Mouse (Mus musculus) activated CD4-positive, CD25-positive, alpha-beta regulatory T cell, adult 9 weeks (primary cell): ENCODE results near the gene Ly6g6d. TPM values are rescaled to one million over a fixed set of nuclear protein-coding genes. Genes with fewer than 3 reads are reported as not detected.

ENCODE experiments used
- polyA plus RNA-seq: library from polyadenylated mRNA; unstranded; fragments of 100-300 nt; shearing (Covaris generic); gene quantifications from one replicate; pipeline ENCODE4 v1.2.1, GENCODE M21; 2017

Gene Ly6g6d
- polyA plus RNA-seq: not detected

DNA sequence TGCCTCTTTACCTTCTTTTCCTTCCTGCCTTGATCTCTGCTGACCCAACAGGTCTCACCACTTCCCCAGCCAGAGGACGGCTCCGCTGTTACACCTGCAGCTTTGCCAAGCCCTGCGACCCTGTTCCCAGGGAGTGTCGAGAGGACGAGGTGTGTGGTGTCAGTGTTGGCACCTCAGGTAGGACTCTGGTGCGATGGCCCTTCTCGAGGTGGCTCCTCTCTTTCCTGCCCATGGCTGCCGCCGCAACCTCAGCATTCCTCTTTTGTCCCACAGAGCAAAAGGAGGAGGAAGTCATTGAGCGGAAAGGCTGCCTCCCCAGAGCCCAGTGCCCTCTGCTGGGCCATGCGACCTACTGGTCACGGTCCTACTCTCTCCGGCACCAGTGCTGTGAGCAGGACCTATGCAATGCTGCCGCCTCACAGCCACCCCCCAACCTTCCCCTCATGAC is at the start of gene Ly6g6d:
Gene Ly6g6d (minus strand): TSS at position 280 of the 448 bp plus-strand sequence.

DNA sequence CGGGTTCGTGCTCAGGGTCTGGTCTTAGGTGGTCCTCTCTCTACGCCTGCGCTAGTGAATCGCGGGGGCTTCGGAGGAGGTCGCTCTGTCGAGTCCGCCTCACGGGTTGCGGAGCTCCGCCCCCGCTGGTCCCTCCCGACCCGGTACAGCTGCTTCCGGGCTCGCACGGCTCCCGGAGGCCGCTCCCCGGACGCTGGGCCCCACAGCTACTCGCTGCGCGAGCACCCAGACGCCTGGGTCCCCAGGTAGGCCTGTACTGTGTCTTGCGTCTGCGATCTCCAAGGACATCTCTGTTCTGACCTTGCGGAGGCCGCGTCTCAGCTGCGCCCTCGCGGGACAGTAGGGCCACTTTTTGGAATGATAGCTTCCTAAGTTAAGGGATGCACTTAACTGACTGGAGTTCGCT is 48.3 kb upstream of the Ly6g6d start, which contains the start of gene D17H6S53E:
Gene D17H6S53E (plus strand): TSS at position 168 of the 406 bp plus-strand sequence.

DNA sequence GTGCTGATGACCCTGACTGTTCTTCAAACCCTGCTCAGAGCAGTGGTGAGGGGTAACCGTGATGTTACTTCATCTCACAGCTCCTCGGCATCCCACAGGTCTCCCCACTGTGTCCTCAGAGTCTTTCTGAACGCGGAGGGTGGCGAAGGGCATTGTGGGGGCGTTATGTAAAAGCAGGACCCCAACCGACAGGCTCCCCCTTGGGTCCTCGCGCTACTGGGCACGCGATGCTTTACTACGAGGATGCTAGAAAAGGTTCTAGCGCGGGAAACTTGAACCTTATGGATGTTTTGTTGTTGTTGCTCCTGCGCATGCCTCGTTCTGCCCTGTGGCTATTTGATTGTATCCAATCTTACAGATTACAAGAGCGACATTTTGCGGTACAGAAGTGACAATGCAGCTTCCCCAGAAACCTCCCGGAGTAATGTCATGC is 44.0 kb upstream of the Ly6g6d start, which contains the start of gene Csnk2b:
Gene Csnk2b (minus strand): TSS at position 183 of the 433 bp plus-strand sequence.

DNA sequence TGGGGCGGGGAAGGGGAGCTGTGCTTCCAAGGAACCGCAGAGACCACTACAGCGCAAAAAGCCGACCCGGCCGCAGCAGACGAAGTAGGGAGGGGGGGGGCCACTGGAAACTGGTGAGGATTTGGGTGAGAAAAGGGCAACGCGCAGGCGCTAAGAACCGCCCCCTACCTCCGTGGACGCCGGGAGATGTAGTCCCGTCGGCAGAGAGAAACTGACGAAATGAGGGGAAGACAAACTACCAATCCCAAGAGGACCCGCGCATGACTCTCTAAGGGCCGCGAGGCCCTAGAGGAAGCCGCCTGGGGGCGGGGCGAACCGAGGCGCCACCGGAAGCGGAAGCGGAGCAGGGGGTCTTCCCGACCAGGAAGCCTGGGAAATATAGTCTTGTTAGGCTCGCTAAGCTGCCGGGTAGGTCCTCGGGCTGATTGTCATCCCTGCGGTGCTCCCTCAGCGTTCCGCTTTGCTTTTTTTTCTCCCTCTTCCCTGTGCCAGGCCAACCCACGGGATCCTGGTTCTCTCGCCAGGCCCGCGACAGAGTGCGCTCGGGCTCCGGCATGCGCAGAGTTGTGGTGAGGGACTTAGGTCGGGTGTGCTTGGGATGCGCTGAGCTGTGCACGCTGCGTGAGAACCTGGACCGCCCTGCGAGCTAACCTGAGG is 43.4 kb upstream of the Ly6g6d start, which contains the start of gene Gpank1:
Gene Gpank1 (plus strand): TSS at position 313 of the 657 bp plus-strand sequence.

DNA sequence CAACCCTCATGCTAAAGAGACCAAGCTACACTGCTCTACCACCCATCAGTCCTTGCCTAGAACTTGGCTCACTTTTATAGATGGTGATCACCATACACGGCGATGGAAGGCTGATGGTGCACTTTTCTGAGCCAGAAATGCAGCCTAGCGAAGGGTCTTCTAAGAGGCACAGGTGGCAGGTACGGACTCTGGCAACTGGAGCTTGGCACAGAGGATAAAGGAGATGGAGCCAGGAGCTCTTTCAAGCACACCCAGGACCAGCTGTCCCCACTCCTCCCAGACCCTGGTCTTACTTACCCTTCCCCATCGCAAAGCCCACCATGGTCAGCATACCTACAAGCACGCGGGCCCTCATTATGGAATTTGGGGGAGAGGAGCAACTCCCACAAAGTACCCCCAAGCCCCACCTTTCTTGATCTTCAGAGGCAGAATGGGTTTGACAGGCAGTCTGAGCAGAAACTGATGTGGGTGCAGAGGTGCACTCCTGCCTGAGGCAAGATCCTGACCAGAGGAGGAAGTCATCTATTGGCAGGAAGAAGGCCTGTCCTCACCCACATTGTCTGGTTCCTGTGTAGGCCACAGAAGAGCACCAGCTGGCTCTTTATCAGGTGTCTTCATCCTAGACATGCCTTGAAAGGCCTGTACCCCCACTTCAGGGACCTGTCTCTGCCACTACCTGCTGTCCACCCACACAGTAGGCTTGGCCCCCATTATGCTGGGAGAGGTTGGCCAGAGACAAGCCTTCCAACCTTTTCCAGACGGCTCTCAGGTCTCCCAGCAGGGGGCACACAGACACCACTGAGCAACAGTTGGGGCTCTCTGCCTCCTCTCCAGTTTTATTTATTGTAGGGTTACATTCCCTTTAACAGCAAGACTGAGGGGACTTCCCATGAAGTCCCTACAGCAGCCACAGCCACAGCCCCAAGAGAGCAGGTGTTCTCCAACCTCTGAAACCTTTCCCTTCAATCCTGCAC is 37.5 kb upstream of the Ly6g6d start, which contains the start of gene Ly6g5b:
Gene Ly6g5b (minus strand): TSS at position 383 of the 974 bp plus-strand sequence.

DNA sequence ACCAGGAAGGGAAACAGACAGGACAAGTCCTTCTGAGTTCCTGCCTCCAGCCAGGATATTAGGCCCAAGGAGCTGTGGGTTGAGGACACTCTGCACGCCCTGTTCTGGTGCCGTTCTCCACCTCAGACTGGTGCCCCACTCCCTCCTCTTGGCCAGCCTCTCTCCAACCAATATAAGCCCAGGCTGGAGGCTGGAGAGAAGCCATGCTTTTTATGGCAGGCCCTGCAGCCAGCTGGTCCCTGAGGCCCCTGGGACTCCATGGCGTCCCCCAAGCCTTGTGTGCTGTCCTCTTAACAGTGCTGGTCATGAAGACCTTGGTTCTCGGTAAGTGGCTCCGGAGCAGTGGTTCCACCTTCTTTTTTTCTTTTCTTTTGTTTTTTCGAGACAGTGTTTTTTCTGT is 30.2 kb upstream of the Ly6g6d start, which contains the start of gene Ly6g5c:
Gene Ly6g5c (plus strand): TSS at position 183 of the 400 bp plus-strand sequence.

DNA sequence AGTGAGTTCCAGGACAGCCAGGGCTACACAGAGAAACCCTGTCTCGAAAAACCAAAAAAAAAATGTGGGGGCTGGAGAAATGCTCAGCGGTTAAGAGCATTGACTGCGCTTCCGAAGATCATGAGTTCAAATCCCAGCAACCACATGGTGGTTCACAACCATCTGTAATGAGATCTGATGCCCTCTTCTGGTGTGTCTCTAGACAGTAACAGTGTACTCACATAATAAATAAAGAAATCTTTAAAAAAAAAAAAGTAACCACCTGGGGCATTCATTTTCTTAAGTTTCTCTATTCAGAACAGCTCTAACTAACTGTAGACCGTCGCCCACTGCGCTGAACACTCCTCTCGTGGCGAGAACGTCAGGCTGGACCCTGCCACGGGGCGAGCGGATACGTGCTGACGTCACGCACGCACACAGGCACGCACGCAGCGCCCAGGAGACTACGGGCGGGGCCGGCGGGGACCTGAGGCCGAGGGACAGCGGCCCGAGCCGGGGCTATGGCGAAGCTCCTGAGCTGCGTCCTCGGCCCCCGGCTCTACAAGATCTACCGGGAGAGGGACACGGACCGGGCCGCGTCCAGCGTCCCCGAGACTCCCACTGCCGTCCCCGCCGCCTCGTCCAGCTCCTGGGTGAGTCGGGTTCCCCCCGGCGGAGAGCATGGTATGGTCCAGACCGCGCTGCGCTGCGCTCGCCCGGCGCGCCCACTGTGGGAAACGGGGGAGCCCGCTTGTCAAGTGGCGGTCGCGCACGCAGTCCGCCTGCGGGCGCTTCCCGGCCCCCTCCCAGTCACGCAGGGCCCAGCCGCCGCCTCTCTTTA is 11.2 kb upstream of the Ly6g6d start, which contains the start of gene Abhd16a:
Gene Abhd16a (plus strand): TSS at position 439 of the 820 bp plus-strand sequence.

DNA sequence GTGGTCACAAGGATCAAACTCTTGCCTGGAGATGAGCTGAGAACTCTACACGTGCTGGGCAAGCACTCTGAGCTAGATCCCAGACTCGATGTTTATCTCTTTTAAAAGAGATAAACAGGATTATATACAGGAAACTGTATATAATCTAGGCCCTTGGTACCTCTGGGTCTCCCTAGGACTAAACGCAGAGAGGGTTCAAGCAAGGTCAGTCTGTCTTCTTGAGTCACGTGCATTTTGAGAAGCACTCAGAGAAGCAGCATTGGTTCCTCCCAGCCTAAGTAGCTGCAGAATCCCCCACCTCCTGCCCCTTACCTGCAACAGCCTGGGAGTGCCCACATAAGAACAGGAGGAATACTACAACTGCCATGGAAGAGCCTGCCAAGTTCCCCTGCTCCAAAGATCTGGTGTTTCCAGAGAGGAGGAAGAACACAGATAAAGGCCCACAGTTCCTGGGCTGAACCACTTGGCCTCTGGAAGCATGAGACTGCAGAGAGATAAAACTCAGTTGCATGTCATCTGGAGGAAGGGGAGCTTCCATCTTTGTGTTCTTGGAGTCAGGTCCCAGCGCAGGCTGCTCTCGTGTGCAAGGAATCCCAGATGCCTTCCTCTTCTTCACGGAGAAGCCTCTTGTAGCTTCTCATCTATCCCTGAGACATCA is 7.5 kb upstream of the Ly6g6d start, which contains the start of gene Ly6g6f:
Gene Ly6g6f (minus strand): TSS at position 403 of the 658 bp plus-strand sequence.

DNA sequence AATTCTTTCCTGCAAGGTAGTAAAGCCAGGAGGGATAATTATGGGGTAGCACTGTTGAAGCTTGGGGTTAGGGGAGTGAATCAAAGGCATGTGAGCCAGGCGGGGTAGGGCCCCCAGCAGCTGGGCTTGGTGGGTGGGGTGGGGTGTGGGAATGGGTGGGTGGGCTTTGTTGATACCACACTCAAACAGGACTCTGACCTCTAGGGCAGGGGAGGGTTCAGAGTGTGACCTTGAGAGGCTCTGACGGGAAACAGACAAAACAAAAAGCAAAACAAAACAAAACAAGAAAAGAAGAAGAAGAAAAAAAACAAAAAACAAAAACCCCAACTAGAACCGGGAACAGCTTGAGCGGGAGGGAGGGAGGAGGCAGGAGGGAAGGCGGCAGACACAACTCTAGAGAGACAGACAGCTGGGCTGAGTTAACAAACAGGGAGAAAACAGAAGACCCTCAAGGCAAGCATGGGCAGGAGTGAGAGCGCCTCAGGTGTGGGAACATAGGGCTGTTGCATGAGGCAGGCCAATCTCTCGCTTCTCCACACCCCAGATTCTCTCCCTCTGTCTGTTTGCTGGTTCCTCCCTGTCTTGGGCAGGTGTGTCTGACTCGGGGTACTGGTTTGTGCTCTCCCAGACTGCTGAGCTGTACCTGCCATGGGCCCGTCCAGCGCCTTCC is 1.2 kb downstream of the Ly6g6d start, which contains the start of gene Ly6g6e:
Gene Ly6g6e (plus strand): TSS at position 396 of the 670 bp plus-strand sequence.

DNA sequence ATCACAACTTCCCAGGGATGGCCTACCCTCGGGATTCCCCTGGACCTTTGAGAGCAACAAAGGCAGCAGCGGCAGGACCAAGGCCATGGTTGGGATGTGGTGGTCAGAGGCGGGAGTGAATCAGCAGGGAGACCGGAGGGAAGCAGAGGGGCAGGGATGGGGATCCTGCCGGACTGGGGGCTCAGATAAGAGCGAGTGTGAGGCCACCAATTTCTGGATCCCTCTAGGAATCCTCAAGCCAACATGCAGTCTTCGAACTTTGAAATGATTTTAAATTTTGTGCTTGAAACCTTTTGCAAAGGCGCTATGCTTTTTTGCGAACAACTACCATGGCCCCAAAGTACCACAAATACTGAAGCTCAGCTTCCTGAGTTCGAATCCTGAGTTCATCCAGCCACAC is 11.8 kb downstream of the Ly6g6d start, which contains the start of gene Mpig6b:
Gene Mpig6b (minus strand): TSS at position 101 of the 400 bp plus-strand sequence.

DNA sequence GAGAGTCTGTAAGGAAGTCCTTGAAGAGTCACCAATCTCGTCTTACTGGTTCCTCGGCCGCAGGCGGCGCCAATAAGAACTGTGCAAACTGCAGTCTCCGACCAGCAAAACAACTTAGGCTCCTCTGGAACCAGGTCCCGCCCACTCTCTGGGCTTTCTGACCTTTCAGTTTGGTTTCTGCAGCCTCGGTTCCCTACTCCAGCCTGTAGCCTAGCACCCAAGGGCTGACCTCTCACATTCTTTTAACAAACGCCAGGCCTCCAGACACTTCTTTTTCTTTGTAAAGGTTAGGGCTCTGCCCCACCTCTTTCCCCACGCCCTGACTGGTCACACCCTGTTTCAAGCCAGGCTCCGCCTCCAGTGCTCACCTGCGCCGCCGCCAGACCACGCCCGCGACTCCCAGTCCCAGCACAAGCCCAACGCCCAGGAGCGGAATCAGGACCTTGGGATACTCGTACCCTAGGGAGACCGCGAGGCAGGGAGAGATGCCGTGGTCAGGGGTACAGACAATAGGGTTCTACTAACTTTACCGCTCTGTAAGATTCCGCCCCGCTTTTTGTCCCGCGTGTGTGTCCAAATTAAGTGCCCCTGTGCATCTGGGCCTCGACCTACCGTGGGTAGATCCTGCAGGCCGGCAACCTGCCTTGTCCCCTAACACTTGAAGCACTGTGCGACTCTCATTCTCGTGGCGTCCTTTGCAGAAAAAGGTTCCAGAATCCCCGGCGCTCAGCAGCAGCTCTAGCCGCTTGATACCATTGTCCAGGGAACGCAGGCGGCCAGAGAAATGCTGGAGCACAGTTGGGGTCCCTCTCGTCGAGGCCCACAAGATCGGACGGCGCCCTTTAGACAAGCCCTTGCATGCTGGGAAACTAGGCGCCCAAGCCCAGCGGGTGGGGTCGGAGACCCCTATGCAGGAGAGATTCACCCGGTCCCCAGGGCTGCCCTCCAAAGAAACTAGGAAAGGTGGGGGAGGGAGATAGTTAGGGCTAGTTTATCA is 12.6 kb downstream of the Ly6g6d start, which contains the start of gene Ly6g6c:
Gene Ly6g6c (plus strand): TSS at position 438 of the 997 bp plus-strand sequence.

DNA sequence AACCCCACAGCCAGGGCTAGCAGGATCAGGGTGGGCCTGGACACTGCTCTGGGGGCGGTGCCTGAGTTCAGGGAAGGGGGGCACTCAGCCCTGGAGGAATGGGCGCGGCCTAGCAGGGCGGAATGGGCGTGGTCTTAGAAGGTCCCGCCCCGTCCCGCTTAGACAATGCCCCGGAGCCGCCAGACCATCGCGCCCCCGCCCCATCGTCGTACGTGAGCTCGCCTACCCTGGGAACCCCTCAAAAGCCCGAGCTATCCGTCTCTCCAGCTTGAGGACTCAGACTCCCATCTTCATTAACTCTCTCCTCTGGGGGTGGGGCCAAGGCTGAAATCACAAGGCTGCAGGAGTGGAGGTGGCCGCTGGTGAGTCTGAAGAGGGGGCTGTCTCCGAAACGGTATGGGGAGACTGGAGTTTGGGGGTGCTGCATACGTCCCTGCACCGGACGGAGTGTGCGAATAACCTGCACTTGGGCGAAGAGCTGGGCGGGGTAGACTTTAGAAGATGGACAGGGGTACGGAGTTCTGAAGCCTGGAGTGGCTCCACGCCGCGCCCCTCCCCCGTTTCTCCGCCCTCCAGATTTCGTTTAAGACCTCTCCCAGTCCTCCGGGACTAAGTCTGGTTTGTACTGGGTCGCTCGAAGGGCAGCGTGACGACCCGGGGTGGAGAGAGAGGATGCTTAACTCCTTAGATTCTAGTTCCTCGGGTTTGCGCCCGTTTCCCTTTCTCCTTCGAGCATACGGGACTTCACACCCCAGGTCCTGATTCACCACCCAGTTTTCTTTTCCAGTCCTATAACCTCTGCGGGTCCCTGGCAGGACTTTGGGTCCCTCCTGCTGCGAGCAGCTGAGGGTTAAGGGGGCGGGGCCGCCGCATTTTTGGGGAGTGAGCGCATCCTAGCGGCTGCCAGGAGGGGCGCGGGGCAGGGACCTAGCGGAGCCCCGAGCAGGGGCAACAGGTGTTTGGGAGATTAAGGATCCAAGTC is 18.7 kb downstream of the Ly6g6d start, which contains the start of gene Ddah2:
Gene Ddah2 (plus strand): TSS at position 125 of the 982 bp plus-strand sequence.

DNA sequence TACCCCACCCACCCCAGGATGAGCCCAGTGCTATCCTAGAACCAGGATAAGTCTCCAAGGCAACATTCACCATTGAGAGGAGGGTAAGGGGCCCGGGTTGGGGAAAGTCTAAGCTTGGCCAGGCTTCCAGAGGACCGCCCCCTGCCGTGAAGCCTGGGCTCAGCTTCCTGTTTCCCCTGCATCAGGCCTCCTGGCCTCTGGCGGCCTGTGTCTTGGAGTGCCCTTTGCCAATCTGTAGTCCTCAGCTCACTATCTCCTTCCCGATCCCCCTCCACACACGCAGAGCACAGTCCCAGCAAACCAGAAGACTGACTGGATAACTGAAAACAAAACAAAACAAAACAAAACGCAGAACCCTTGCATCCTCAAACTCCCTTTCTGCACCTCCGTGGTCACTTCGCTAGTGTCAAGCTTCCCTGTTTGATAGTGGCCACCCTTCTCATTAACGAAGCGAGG is 28.3 kb downstream of the Ly6g6d start, which contains the start of gene Clic1:
Gene Clic1 (plus strand): TSS at position 406 of the 456 bp plus-strand sequence.

DNA sequence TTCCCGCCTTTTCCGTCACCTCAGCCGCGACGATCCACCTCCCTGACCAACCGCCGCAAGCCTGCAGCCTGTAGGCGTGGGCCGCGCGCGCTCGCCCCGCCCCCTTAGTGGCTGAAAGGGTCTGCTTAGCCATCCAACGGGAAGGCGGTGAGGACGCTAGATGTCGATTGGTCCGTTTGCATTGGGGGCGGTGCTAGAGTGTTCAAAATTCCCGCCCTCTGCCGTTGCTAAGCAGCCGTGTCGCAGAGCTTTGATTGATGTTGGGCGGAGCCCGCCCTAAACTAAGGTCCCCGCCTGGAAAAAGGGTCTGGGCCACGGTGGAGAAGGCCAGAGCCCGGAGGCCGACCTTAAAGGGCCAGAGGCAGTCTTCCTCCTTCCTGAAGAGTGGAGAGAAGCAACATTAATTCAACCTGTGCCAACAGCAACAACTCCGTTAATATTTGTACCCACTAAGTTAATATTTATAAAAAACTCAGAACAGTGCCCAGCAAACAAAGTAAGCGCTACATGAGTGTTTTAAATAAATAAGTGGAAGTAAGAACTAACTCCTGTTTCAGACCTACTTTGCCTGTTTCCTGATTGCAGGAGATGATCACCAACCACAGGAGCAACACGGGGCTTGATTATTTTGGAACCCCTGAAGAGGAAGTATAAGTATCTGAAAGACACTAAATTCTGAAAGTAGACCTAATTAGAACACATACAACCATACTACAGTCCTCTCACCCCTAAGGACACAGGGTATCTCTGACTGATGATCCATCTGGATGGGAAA is 31.0 kb downstream of the Ly6g6d start, which contains the start of gene Msh5:
Gene Msh5 (minus strand): TSS at position 65 of the 775 bp plus-strand sequence.

DNA sequence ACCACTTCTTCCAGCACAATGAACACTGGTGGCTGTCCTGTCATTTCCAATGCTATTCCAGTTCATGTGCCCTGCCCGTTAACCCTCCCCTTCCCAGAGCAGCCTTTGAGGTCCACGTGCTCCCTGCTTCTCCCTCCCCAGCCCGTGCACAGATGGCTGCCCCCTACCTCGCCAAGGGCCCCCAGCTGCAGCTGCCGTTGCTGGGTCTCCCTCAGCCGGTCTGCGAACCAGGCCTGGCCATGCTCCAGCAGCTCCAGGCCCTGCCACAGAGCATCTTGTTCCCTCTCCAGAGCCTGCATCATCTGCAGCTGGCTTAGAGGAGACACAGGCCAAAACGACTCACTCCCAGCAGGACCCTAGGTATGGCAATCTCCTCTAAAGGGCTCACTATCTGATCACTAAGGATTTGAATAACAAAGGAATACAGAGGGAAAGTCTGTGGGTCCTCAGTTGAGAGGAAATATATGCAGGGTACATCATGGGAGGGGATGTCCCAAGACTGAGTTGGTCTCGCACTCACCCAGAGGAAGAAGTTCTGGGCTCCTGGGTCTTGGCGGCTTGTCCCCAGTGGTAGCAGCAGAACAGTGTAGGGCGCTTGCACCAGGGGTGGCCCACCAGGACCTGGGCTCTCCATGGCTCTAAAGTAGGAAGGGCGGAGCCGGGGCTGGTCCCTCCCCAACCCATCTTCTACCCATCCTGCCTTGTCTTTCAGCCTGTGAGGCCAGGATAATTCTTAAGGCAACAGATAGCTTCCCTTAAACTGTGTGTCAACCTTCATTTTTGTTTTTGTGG is 50.4 kb downstream of the Ly6g6d start, which contains the start of gene Sapcd1:
Gene Sapcd1 (minus strand): TSS at position 740 of the 792 bp plus-strand sequence.

